Mouse (Mus musculus): Measurements from ENCODE around the gene C2cd4c.

- no peak for TF ChIP-seq CTCF (IDR thresholded peaks at IDR 0.05; ENCODE audit: low read depth)
- no peak for TF ChIP-seq EP300 (IDR thresholded peaks at IDR 0.05; ENCODE audit: low read depth)
Observed at GRCm38 (mm10) chr10:79626156-79626555, 12.3 kb upstream of the C2cd4c start.
